Mouse (Mus musculus) yolk sac, embryonic 10.5 days (tissue): ENCODE measurements around the gene Ap1s3.
"Not testable (repeated sequence)": the region's sequence is repeated elsewhere in the genome, so short reads cannot be mapped to it uniquely, and the experiment has no call there.

Experiments used
- DNase-seq: peaks from one replicate; pipeline ENCODE4 v3.0.0-alpha.2; 2017; ENCODE audit warnings: low spot score

Ap1s3 gene

GRCm38 (mm10) chr1:79669419-79669974 lies 2.3 kb downstream of the Ap1s3 start:
- DNase-seq: no peak

GRCm38 (mm10) chr1:79664911-79665310 lies 6.9 kb downstream of the Ap1s3 start:
- DNase-seq: no peak

GRCm38 (mm10) chr1:79659598-79659997 lies 12.2 kb downstream of the Ap1s3 start:
- DNase-seq: no peak

- DNase-seq: no peak
These were observed 14.4 kb downstream of the Ap1s3 start for GRCm38 (mm10) chr1:79657411-79657810.

DNA sequence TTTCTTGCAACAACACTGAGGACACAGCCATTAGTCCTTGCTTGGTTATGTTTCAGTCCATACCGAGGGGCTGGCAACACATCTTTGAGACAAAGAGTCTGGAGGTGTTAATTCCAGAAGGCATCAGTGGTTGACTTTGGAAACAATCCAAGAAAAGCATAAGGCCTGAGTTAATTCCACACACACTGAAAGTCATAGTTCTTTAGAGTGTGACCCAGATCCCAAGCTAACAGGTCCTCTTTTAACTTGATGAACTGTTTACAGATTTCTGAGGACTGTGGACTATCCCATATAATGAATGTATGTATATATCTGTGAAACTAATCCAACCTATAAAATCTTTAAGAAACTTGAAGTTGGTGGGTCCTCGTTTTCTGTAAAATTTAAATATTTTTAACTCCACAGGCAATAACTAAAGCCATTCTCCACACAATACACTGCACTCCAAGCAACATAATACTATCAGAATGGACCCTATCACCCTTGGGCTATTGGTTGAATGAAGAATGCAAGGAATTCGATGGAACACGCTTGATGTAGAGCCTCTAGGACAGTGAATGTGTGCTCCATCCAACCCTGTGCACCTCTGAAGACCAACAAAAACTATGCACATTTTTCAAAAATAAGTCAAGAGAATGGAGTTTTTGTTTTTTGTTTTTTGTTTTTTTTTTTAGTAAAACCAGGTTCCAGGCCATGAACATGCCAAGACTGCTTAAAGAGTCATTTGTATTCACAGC lies 15.8 kb downstream of the Ap1s3 start:
- no peak for DNase-seq

DNA sequence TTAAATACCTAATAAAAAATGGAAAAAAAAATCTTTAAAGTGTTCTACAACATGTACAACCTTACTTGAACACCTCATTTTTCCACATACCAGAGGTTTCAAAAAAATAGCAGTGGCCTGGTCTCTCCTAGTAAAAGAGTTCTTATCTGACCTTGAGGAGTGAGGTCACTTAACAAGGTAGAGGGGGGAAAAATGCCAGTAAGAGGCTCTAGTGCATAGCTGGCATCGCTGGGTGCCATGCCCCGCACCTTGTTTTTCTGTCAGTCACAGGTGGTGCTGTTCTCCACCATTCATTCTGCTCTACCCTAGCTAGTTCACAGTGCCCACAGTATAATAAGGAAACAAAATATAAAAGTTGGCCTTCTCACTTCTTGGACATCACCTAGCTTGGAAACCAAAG lies 16.8 kb downstream of the Ap1s3 start:
- no peak for DNase-seq

DNA sequence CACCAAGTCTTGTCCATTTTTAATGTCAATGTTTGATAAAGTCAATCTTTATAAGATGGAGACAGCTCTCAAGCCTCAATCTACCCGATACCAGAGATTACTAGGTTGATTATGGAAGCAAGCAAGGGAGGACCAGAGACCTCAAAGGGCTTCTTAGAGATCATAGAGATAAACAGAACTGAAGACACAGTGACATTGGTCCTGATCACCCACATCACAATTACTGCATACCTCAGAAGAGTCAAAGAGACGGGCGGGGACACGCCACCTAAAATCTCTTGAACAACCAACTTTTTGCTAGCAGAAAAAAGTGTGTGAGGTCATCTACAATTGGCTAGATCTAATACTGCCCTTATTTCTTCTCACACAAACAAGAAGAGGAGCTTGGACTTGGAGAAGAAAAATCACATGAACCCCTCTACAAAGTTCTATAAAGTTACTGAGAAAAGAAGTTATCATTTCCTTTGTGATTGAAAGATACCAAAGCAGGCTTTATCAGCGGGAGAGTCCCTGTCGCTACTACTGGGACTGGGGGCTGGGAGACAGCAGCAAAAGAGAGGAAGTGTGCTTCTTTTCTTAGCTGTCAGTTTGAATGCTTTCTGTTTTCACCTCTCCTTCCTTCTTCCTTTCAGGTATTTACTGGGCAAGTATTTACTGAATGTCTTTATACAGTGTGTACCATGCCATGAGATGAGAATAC lies 28.2 kb downstream of the Ap1s3 start:
- DNase-seq: no peak

GRCm38 (mm10) chr1:79642680-79643079 lies 29.1 kb downstream of the Ap1s3 start:
- no peak for DNase-seq

DNA sequence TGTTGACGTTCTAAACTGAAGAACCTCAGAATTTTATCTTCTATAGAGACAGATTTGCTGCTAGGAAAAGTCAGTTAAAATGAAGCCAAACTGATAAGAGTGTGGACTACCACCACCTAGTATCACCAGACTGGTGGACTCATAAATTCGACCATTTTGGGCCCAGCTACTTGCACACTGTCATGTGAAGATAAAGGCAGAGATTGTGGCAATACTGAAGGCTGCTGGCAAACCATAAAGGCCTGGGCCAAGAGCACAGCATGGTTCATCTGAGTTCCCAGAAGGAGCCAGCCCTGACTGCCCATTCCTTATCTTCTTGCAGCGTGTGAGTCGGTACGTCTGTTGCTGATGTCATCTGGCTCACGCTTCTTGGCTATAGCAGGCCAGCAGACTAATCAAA lies 30.4 kb downstream of the Ap1s3 start:
- no peak for DNase-seq

DNA sequence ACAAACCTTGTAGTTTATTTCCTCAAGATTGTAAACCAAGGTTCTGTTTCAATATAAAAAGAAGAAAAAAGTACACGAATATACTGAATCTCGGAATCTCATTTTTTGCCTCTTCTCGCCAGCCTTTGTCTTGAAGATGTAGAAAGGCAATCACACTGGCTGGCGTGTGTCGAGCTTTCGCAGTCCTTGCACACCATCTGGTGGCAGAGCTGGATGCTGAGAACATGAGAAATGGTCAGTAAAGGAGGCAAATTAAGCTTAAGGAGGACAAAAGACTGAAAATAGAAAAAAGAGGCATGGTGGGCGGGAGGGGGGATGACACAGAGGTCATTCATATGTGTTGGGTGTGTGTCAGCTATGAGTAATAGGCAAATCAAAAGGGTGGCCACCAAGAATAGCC lies 31.6 kb downstream of the Ap1s3 start:
- peak; percentile 9 for DNase-seq

DNA sequence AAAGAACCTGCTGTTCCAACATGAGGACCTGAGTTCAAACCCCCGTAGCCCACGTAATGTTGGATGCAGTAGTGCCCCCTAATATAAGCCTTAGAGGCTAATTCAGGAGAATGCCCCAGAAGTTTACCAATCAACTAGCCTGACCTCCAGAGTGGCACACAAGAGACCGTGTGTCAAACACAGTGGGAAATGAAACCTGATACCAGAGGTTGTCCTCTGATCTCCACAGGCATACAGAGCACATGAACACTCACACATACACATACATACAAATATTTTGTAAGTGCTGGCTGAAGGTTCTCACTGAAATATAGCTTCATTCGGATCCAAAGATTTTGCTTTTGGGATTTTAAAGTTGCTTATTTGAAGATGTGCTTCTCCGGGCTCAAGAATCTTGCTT lies 32.1 kb downstream of the Ap1s3 start:
- no peak for DNase-seq

DNA sequence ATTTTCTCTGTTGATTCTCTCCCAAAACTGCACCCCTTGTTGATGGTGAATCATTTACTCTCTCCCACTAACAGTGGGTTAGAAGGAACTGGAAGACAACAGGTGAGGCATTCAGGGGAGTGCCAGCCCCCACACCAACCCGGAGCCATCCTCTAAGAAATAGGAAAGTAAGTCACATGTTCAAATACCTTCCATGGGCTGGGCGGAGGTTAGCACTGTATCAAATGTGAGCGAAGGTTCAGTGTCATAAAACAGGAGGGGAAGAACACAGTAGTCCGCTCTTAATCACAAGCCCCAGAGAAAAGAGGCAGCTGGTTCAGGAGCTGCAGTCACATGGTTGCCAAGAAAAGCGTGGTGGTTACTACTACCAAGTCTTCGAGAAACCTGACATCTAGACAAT lies 32.7 kb downstream of the Ap1s3 start:
- no peak for DNase-seq

DNA sequence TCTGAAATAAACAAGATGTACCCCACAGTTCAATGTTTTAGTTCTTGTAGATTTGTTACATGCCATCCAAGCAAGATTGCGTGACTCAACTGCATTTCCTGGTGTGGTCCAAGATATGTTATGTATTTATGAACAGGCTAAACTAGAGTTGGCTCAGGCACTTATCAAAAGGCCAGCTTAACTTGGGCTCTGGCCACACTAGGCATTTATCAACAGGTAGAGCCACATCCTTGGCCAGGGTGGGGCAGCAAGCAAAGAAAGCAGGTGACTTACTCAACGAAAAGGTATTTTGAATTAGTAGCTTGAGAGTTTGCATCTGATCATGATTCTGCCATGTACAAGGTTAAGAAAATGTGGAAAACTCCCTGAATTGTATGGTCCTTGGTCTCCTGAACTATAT lies 34.0 kb downstream of the Ap1s3 start:
- no peak for DNase-seq

- no peak for DNase-seq
These were observed 40.3 kb downstream of the Ap1s3 start for GRCm38 (mm10) chr1:79631521-79631920.

- no peak for DNase-seq
These were observed 42.0 kb downstream of the Ap1s3 start for GRCm38 (mm10) chr1:79629726-79630125.

DNA sequence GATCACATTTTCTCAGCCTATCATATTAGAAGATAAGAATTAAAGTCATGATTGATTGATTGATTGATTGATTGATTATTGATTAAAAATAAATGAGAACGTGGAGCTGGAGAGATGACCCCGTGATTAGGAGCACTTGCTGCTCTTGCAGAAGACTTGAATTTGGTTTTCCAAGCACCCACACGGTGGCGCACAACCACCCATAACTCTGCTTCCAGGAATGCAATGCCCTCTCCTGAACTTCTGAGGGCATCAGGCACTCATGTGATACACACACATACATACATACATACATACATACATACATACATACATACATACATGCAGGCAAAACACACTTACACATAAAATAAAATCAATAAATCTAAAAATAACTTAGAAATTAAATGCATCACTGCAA lies 45.6 kb downstream of the Ap1s3 start:
- no peak for DNase-seq

DNA sequence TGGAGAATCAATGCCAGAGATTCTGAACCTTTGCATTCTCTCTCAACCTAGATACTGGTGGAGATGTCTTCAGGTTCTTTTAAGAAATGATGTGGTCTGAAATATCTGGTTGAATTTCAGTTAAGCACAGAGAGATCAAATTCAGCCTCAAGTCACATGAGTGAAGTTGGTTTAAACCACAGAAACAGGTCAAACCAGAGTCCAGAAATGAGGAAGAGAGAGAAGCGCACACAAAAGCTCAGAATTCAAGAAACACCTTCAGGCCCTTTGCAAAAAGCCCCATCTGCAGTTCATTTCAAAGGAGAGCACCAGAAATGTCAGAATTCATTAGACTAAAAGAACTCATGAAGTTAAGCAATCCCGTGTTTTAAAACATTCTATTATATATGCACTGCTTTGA lies 52.3 kb downstream of the Ap1s3 start:
- DNase-seq: no peak

- DNase-seq: no peak
These were observed 55.3 kb downstream of the Ap1s3 start for GRCm38 (mm10) chr1:79616492-79616891.

DNA sequence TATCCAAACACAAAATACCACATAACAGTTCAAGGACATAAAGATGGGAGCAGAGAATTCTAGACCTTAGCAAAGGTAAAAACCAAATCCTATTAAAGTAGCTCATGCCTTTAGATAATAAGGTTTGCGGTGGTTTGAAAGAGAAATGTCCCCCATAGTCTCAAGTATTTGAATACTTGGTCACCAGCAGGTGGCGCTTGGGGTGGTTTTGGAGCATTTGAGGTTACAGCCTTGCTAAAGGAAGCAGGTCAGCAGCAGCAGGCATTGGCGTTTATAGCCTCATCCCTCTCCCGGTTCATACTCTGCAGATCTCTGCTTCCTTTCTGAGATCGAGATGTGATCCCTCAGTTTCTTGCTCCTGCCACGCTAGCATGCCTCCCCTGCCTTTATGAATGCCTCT lies 57.3 kb downstream of the Ap1s3 start:
- no peak for DNase-seq

DNA sequence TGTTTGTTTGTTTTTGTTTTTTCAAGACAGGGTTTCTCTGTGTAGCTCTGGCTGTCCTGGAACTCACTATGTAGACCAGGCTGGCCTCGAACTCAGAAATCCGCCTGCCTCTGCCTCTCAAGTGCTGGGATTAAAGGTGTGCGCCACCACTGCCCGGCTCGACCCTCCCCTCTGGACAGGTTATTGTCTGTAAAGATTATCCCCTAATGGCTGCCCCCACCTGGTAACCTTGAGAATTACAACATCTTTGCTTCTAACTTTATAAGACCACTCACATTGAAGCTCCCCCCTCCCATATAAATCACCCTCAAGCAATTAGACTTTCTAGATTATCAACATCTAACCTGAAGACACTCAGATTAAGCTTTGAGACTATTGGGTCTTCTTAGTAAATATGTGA lies 60.5 kb downstream of the Ap1s3 start:
- DNase-seq: not testable (repeated sequence)

GRCm38 (mm10) chr1:79608856-79609255 lies 62.9 kb downstream of the Ap1s3 start:
- not testable (repeated sequence) for DNase-seq

DNA sequence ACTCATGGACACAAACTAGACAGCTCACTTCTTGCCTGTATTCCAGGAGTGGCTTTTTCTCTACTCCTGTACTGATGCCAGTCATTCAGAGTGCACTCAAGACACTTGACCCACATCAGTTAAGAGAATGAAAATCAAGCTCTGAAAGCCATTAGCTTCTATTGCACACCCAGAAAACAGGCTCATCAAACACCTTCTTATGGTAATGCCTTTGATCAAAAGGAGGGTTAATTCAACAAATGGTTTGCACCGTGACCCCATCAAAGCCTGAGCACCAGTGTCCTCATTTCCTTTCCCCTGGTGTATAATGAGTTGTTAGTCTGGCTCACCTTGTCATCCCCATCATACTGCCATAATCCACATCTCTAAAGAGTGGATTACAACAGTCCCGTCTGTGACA lies 69.3 kb downstream of the Ap1s3 start:
- DNase-seq: no peak

DNA sequence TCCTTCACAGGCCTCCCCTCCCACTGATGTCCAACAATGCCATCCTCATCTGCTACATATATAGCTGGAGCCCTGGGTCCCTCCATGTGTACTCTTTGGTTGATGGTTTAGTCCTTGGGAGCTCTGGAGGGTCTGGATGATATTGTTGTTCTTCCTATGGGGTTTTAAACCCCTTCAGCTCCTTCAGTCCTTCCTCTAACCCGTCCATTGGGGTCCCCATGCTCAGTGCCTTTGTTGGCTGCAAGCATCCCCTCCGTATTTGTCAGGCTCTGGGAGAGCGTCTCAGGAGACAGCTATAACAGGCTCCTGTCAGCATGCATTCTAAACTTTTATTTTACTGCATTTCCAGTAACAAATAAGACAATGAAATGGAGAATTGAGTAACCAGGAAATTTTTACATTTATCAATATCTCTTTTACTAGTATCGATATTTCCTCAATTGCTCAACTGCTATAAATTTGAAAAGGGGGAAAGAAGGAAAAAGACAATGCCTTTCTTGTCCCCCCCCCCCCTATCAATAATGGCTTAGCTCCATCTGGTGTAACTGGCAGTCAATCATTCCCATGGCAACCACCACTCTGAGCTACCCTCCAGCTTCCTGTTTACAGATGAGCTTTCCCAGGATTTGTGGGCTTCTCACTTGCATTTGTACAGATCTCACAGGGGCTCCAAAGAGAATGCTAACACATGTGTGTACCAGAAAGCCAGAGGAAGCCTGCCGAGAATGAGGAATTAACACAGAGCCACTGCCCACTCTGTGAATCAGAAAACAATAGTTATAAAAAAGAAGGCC lies 73.2 kb downstream of the Ap1s3 start:
- peak; percentile 6 for DNase-seq
